Mouse (Mus musculus) liver, adult 2 months (tissue): ENCODE measurements around the gene Ptges. TPM values are rescaled to one million over a fixed set of nuclear protein-coding genes. Genes with fewer than 3 reads are reported as not detected.

Source experiments
- DNase-seq: peaks from one replicate; pipeline ENCODE4 v3.0.0-alpha.2; 2011; ENCODE audit warnings: low read depth, low spot score; ENCODE audit errors: extremely low read depth
- H3K27ac ChIP-seq: fragments of 200-500 bp; replicated peaks from 2 replicates; pipeline ENCODE4 v1.5.1; 2012; ENCODE audit warnings: low read depth, mild to moderate bottlenecking, control low read depth, inconsistent platforms, low read length; ENCODE audit not compliant: insufficient read depth
- H3K27me3 ChIP-seq: fragments of 200-500 bp; 2 replicates; pipeline ENCODE4 v1.6.1; 2012; ENCODE audit warnings: mild to moderate bottlenecking, moderate library complexity, low read length, inconsistent platforms; ENCODE audit not compliant: control insufficient read depth, insufficient read depth
- H3K36me3 ChIP-seq: fragments of 200-500 bp; 2 replicates; pipeline ENCODE4 v1.6.1; 2012; ENCODE audit warnings: low read length, inconsistent platforms; ENCODE audit not compliant: control insufficient read depth, insufficient read depth
- H3K4me1 ChIP-seq: fragments of 200-500 bp; 2 replicates; pipeline ENCODE4 v1.6.1; 2011; ENCODE audit warnings: low read length; ENCODE audit not compliant: control insufficient read depth, insufficient read depth
- H3K4me3 ChIP-seq: fragments of 200-500 bp; 2 replicates; pipeline ENCODE4 v1.5.1; 2011; ENCODE audit warnings: low read depth, mild to moderate bottlenecking, control low read depth, low read length, moderate library complexity; ENCODE audit not compliant: insufficient read depth
- H3K79me2 ChIP-seq: fragments of 200-500 bp; 2 replicates; pipeline ENCODE4 v1.6.1; 2012; ENCODE audit warnings: inconsistent platforms, mild to moderate bottlenecking, low read length, moderate library complexity; ENCODE audit not compliant: control insufficient read depth, insufficient read depth
- H3K9ac ChIP-seq: fragments of 200-500 bp; 2 replicates; pipeline ENCODE4 v1.6.1; 2012; ENCODE audit warnings: low read depth, mild to moderate bottlenecking, control low read depth, inconsistent platforms, low read length
- CTCF ChIP-seq: fragments of 200-500 bp; IDR thresholded peaks from 2 replicates; pipeline ENCODE4 v1.5.1; 2011; ENCODE audit warnings: low read depth, low read length, control low read depth
- POLR2A ChIP-seq: fragments of 200-500 bp; IDR thresholded peaks from 2 replicates; pipeline ENCODE4 v1.6.1; 2011; ENCODE audit warnings: low read length, control low read depth; ENCODE audit not compliant: insufficient read depth; ENCODE audit errors: extremely low read depth
- WGBS: fragments of 180-500 bp; shearing (Covaris S2); methylation state at CpG from one replicate; pipeline ENCODE4 v1.1.7; 2018; 5-methylcytosine and 5-hydroxymethylcytosine counted together
- polyA plus RNA-seq: library from polyadenylated mRNA; depleted of rRNA; stranded (reverse); fragments of >200 nt; gene quantifications from 2 replicates; pipeline ENCODE4 v1.2.3, GENCODE M21; 2012
- total RNA-seq: library from RNA; depleted of rRNA; stranded (reverse); fragments of >200 nt; gene quantifications from 2 replicates; pipeline ENCODE4 v1.2.3, GENCODE M21; 2014

Ptges gene
- total and polyA plus RNA-seq, 2 experiments, result 0.09 to 0.17 TPM

DNA sequence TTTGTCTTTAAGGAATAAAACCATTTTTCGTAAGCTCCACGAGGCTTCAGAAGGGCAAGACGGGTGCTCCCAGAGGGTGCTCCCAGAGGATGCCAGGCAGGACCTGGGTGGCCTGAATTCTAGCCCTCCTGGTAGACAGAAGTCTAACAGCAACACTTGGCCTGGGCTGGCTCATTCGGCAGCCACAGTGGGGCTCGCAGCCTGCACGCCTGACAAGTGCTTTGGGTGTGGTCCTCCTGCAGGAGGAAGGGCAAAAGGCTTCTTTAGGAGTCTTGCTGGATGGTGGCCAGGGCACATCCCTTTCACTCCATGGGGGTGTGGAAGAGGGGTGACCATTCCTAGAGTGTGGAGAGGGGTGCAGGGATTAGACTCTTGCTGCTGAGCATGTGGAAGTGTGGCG, 48.4 kb downstream of the Ptges start:
- no peak for DNase-seq
- Histone ChIP-seq H3K36me3 (no peaks in the 10 kb centered on the region), H3K27ac (no peak overlapping the region), H3K9ac (no peak overlapping the region), H3K79me2 (no peaks in the 10 kb centered on the region), H3K4me1 (no peaks in the 10 kb centered on the region), H3K4me3 (no peak overlapping the region), H3K27me3 (no peaks in the 10 kb centered on the region)
- TF ChIP-seq POLR2A (no peak), CTCF (no peak)
- 91% methylated on average over 7 of the region's 7 CpGs for WGBS

DNA sequence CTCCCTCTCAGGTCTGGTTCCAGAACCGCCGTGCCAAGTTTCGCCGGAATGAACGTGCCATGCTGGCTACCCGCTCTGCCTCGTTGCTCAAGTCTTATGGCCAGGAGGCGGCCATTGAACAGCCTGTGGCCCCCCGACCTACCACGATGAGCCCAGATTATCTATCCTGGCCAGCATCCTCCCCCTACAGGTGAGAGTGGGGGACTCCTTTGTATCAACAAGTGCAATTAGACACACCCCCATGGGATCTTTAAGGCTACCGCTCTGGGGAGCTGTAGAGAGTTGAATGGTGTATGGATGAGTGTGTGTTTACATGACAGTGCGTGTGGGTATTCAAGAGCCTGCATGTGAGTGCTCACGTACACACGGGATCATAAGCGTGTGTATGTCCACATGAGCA, 50.2 kb downstream of the Ptges start:
- Histone ChIP-seq H3K4me1 (no peaks in the 10 kb centered on the region), H3K27me3 (no peaks in the 10 kb centered on the region), H3K79me2 (no peaks in the 10 kb centered on the region), H3K36me3 (no peaks in the 10 kb centered on the region), H3K4me3 (no peak overlapping the region), H3K27ac (no peak overlapping the region), H3K9ac (no peak overlapping the region)
- 88% methylated on average over 15 of the region's 15 CpGs for WGBS
- DNase-seq, result no peak
- no peak for TF ChIP-seq CTCF

DNA sequence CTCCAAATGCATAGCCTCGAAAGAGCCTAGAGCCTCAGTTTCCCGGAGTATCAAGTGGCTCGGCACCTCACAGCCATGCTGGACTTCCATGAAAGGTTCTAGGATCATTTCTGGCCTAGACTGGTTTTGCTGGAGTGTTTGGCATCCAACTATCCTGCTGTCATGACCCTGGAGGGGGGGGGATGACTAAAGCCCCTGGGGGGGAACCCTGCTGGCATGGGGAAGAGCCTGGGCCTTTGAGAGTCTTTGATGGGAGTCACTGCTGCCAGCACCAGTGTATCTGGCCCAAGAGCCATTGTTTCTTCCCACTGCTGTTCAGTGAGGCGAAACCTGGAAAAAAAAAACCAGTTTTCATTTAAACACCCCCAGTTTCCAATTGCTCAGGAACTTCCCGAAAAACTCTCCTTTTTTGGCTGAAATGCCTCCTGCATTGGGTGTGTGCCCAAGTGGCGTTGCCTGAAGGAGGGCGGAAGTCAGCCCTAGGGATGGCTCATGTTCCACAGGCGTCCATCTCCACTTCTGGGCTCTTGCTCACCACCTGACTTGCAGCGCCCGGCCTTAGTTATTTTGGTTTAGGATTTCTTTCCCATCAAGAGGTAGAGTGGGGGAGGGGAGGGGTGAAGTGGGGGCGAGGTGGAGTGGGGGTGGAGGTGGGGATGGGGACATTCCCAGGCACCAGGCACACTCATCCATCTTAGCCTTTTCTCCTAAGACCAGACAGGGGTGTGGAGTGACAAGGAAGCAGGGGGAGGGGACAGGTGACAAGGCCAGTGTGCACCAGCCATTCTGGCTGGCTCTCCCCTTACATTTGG, 53.8 kb downstream of the Ptges start:
- no peaks in the 10 kb centered on the region for H3K27me3 ChIP-seq
- no peaks in the 10 kb centered on the region for H3K79me2 ChIP-seq
- DNase-seq, result no peak
- H3K4me3 ChIP-seq, result no peak overlapping the region
- H3K4me1 ChIP-seq, result no peaks in the 10 kb centered on the region
- no peak for TF ChIP-seq CTCF
- TF ChIP-seq POLR2A, result no peak
- H3K27ac ChIP-seq, result no peak overlapping the region
- WGBS, result 68% methylated on average over 11 of the region's 11 CpGs
- no peaks in the 10 kb centered on the region for H3K36me3 ChIP-seq
- H3K9ac ChIP-seq, result no peak overlapping the region

DNA sequence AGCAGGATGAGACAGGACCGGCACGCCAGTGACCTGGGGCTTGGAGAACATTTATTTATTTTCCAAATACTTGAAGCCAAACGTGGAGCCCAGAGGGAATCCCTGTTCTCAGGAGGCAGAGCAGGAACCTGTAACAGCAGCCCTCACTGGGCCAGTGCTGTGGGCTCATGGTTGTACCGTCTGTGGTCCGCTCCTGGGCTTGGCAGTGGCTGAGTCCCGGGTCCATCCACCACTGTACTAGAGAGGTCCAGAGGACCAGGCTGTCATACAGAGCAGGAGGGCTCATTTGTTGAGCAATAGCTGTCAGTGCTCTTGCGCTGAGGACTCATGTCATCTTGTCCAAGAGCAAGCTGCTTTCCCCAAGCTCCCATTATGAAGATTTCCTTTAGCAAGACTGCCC, 54.6 kb downstream of the Ptges start:
- Histone ChIP-seq H3K36me3 (no peaks in the 10 kb centered on the region), H3K9ac (no peak overlapping the region), H3K4me1 (no peaks in the 10 kb centered on the region), H3K27me3 (no peaks in the 10 kb centered on the region), H3K4me3 (no peak overlapping the region), H3K79me2 (no peaks in the 10 kb centered on the region), H3K27ac (no peak overlapping the region)
- 73% methylated on average over 7 of the region's 7 CpGs for WGBS
- DNase-seq, result no peak
- TF ChIP-seq CTCF (no peak), POLR2A (no peak)

DNA sequence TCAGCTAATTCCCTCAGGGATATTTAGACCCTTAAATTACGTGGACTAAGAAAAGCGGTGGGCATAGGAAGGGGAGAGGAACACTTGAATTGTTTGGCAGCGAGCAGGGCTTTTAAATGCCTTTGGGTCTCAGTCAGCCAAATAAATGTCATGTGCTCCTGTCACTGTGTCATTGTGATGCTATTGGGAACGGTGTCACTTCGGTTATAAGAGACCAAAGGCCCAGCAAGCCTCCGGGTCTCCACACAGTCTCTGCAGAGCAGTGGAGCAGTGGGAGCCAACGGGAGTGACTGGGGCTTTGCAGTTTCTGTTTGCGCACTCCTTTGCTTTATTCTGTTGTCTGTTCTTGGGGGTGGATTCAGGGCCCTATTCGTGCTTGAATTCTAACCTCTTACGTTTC, 55.2 kb downstream of the Ptges start:
- no peak overlapping the region for H3K27ac ChIP-seq
- no peak overlapping the region for H3K9ac ChIP-seq
- 72% methylated on average over 10 of the region's 10 CpGs for WGBS
- no peaks in the 10 kb centered on the region for H3K27me3 ChIP-seq
- H3K4me1 ChIP-seq, result no peaks in the 10 kb centered on the region
- no peak overlapping the region for H3K4me3 ChIP-seq
- TF ChIP-seq CTCF, result no peak
- no peak for TF ChIP-seq POLR2A
- H3K79me2 ChIP-seq, result no peaks in the 10 kb centered on the region
- no peak for DNase-seq
- no peaks in the 10 kb centered on the region for H3K36me3 ChIP-seq

DNA sequence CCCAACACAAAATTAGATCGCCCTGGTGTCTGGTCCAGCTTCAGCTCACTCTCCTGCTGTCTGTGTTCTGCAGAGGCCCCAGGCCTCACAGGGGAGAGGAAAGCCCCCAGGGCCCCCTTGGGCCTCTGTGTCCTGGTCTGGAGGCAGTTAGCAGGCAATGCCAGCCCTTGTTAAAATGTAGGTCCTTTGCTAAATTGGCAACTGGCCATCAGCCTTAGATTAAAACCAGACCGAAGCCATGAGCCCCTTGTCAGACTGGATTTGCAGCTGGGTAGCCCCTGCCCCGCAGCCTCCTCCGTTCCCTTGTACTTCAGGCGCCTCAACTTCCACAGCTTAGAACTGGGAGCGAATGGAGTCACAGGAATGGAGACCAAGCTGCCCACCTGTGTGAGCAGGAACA, 57.0 kb downstream of the Ptges start:
- 90% methylated on average over 6 of the region's 6 CpGs for WGBS
- Histone ChIP-seq H3K4me3 (no peak overlapping the region), H3K4me1 (no peaks in the 10 kb centered on the region), H3K27me3 (no peaks in the 10 kb centered on the region), H3K9ac (no peak overlapping the region), H3K36me3 (no peaks in the 10 kb centered on the region), H3K27ac (no peak overlapping the region), H3K79me2 (no peaks in the 10 kb centered on the region)
- no peak for DNase-seq
- TF ChIP-seq CTCF (no peak), POLR2A (no peak)
